Mouse (Mus musculus) kidney, adult 18-20 months (tissue): ENCODE results near the gene Tmem217.
"Not testable (repeated sequence)": the region's sequence is repeated elsewhere in the genome, so short reads cannot be mapped to it uniquely, and the experiment has no call there.

Source experiments
- DNase-seq: peaks from one replicate; pipeline ENCODE4 v3.0.0; 2021

The Tmem217 gene

GRCm38 (mm10) chr17:29548494-29548893 is 3.7 kb downstream of the Tmem217 start:
- DNase-seq, result no peak

DNA sequence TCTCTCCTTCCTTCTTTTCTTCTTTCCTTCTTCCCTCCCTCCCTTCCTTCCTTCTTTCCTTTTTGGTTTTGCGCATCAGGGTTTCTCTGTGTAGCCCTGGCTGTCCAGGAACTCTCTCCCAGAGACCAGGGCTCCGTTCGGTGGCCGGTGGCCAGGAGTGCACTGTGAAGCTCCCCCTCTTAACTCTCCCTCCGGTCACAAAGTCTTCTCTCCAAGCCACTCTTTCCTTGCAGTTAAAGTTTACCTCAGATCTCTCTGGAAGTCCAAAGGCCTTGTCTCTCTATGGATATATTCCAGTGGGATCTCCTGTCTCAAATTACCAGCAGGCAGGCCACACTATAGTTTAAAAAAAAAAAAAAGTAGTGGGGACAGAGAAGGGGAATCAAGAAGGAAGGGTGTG is 6.9 kb downstream of the Tmem217 start:
- DNase-seq, result peak; percentile 45

DNA sequence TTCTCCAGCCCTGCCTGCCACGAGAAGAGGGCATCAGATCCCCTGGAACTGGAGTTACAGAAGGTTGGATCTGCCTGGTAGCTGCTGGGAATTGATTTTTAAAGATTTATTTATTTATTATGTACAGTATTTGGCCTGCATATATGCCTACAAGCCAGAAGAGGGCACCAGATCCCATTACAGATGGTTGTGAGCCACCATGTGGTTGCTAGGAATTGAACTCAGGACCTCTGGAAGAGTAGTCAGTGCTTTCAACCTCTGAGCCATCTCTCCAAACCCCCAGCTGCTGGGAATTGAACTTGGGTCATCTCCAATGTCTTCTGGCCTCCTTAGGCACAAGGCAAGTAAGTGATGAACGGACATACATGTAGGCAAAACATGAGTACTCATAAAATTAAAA is 8.1 kb downstream of the Tmem217 start:
- DNase-seq, result no peak

GRCm38 (mm10) chr17:29542831-29543690 is 9.1 kb downstream of the Tmem217 start:
- no peak for DNase-seq

DNA sequence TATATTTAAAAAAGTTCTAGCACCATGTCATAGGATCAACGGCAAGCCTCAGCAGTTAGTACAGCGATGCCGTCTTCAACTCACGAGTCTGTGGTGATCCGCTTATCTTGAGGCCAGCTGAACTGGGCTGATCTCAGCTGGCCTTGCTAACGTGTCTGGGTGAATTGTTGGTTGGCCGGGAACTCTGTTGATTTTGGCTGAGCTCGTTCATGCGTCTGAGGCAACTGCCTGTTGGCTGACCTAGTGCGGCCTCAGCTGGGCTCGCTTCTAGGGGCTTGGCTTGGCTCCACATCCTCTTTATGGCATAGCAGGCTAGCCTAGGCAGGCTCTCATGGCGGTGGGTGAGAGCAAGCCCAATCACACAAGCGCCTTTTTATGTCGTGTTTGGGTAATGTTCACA is 10.8 kb downstream of the Tmem217 start:
- DNase-seq, result peak; percentile 71

GRCm38 (mm10) chr17:29540426-29540825 is 11.8 kb downstream of the Tmem217 start:
- DNase-seq, result no peak

DNA sequence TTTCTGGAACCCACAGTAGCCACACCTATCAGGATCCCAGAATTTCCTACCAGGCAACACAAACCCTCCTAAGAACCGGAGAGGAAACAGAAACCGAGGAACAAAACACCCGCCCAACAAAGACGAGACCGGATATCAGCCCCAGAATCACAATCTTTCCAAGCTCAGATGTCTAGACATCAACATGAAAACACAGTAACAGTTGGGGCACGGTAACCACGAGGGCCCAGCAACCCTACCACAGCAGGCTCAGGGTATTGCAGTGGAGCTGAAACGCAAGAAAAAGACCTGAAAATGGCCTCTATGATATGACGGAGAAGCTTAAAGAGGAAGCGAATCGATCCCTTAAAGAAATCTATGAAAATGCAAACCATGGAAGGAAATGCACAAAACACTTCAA is 18.3 kb downstream of the Tmem217 start:
- no peak for DNase-seq

GRCm38 (mm10) chr17:29531757-29532384 is 20.3 kb downstream of the Tmem217 start:
- DNase-seq, result no peak

- DNase-seq, result no peak
Observed at GRCm38 (mm10) chr17:29531278-29531677, 20.9 kb downstream of the Tmem217 start.

GRCm38 (mm10) chr17:29530508-29530907 is 21.7 kb downstream of the Tmem217 start:
- DNase-seq, result no peak

DNA sequence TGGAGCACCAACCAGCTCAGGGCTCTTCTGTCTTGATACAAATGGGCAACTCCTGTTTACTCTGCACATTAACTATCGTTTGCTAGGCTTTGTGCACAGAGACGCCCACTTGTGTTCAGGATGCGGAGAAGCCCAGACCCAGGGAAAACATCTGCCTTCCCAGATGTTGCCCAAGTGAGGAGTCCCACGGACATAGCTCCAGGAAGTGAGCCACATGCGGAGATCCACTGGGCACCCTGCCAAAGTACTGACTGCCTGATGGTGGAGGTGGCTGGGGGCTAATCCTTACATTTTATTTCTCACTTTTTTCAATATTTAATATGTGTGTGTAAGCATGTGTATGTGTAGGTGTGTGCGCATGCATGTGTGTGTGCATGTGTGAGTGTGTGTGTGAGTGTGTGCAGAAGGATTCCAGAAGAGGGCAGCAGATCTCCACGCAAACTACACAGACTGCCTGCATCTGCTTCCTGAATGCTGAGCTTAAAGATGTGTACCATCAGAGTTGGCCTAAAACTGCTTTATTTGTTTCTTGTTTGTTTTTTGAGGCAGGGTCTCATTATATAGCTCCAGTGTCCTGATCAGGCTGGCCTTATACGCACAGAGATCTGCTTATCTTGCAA is 23.5 kb downstream of the Tmem217 start:
- no peak for DNase-seq

DNA sequence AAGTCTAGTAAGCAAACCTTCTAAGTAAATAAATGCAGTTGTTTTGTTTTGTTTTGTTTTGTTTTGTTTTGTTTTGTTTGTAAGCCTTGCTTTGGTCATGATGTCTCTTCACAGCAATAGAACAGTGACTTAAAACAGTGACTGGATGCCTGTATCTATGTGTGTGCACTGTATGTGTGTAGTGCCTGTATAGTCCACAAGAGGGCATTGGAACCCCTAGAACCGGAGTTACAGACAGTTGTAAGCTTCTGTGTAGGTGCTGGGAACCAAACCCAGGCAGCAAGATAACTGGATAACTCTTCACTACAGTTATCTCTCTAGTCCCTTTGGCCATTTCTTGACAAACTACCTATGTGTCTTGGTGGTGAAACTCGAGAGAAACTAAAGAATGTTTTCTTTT is 26.6 kb downstream of the Tmem217 start:
- DNase-seq, result no peak

DNA sequence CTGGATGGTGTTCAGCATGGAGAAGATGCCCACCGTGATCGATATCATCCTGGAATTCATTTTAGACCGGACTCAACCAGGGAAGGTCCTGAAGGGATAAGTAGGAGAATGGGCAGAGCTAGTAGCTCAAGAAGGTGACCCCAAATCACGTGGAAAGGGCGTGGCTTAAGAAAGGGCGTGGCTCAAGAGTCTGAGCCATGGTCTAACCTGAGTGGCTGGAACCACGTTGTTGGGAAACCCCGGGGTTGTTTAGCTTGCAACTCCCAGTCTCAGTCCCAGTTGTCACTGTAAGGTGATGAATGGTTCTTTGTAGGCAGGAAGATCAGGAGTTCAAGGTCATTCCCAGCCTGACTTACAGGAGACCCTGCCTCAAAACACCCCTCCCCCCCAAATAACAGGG is 32.5 kb downstream of the Tmem217 start:
- no peak for DNase-seq

- DNase-seq, result not testable (repeated sequence)
Observed at GRCm38 (mm10) chr17:29518665-29519064, 33.5 kb downstream of the Tmem217 start.

DNA sequence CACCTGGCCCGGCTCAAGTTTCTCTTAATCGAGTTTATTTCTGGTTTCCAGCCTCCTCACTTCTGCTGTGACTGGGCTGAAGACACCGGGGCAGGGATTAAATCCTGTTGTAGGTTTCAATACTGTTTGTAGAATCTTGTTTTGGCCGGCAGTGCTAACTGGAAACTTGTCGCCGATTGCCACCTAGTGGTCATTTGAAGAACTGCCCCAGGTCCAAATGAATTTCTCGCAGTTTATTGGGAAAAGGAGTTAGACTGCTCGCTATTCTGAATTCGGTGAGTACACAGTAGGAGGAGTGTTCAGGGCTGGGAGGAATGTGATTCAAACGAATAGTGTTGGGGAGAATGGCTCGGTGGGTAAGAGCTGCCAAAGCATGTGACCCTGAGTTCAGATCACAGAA is 37.8 kb downstream of the Tmem217 start:
- peak; percentile 85 for DNase-seq

DNA sequence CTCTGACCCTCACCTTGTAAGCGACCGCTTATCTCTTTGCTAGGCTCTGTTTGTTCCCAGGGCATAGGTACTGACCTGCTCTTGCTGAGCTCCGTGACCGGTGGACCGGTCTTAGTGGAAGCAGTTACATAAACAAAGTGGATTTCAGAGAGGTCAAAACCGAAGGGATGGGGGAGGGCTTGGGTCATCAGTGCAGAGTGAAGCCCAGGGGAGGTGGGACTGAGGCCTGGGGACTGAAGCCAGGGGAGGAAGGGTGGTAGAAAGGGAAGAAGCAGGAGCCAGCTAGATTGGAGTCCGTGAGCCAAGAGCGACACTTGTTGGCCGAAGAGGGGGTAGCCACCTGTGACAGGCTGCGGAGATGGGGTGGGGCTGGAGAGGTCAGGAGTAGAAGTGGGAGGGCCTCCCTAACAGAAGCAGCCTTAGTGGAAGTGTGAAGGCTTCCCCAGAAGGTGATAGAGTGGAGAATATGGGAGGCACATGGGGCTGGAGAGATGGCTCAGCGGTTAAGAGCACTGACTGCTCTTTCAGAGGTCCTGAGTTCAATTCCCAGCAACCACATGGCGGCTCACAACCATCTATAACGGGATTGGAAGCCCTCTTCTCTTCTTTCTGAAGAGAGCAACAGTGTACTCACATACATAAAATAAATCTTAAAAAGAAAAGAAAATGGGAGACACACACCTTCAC is 39.0 kb downstream of the Tmem217 start:
- DNase-seq, result peak; percentile 72

DNA sequence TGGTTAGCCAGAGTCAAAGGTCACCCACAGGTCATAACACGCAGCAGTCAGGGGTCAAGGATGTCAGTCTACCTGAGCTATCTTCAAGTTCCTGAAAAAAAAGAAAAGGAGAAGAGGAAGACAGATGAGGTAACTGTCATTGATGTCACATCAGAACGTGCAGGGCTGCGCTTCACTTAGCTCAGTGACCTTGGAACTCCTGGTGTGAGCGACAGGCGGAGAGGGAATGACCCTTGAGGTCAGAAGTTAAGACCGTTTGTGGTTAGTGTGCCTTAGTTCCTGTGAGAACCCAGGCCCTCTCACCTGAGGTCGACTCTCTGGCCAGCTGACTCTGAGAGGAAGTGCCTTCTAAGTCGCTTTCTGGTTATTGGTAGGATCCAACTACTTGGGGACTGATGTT is 41.5 kb downstream of the Tmem217 start:
- no peak for DNase-seq

DNA sequence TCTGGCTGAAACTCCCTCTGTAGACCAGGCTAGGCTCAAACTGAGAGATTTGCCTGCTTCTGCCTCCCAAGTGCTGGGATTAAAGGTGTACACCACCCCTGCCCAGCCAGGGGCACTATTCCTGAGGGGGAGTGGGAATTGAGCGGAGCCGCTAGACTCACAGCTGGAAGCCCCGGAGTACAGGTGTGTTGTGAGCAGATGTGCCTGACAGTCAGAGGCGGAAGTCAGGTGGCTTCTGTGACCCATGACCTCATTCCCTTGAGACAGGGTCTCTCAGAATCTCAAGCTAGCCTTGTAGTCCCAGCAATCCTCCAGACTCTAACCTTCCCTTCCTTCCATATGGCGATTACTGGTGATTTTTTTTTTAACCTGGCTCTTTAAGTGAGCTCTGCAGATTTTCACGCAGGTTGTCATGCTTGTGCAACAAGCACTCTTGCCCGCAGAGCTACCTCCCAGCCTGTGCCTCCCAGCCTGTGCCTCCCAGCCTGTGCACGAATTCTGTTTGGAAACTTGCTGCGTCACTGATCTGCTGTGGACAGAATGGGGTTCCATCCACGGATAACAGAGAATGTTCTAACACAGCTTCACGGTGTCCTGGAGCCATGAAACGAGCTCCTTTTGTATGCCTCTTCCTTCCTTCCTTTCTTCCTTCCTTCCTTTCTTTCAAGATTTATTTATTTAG is 43.1 kb downstream of the Tmem217 start:
- no peak for DNase-seq

- DNase-seq, result no peak
Observed at GRCm38 (mm10) chr17:29503700-29504099, 48.5 kb downstream of the Tmem217 start.

- DNase-seq, result peak; percentile 17
Observed at GRCm38 (mm10) chr17:29502669-29503665, 49.2 kb downstream of the Tmem217 start.

- DNase-seq, result no peak
Observed at GRCm38 (mm10) chr17:29502005-29502668, 50.0 kb downstream of the Tmem217 start.
